ENCODE assay signal across 9 mouse cellular contexts in the genomic region with DNA sequence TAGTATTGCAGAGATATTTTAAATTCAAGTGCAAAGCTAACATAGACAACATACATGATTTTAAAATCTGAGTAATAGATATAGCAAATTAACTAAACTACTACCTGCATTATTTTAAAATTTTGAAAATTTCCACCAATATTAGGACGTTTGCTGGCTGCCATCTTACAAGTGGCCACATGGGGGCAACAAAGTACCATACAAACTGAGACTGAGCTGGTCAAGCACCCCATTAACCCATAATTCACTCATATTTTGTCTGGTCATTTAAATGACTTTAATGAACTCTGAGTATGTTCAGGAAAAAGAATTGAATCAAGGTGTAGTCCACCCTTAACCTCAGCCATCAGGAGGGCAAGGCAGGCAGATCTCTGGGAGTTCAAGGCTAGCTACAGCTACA. TPM values are rescaled to one million over a fixed set of nuclear protein-coding genes. Genes with fewer than 3 reads are reported as not detected.
DNase-seq lines count a peak whose midpoint lies in the region; ATAC-seq and TF ChIP-seq lines count a peak whose summit lies in the region.
"Had no signal": no experiment of that assay in that cellular context is flagged by ENCODE, and none has a peak within 500 bp of the region (broad histone marks: within the 10 kb centered on the region; RNA-seq: fewer than 3 reads in every experiment).

No protein-coding gene starts in this region.

- no peak for ATAC-seq in lung, embryonic 14.5 days (ENCODE audit: insufficient read depth)

- no peaks in the 10 kb centered on the region for H3K36me3 ChIP-seq in heart, embryonic 10.5 days
- no peaks in the 10 kb centered on the region for H3K36me3 ChIP-seq in lung, embryonic 14.5 days (ENCODE audit: insufficient read depth)
- H3K36me3 ChIP-seq: neural tube, embryonic 13.5 days had no signal

- H3K4me1 ChIP-seq in heart, embryonic 10.5 days: no peaks in the 10 kb centered on the region
- peaks cover 8% of the 10 kb centered on the region; the same call in 1 of the 2 replicates for H3K4me1 ChIP-seq in lung, embryonic 14.5 days (ENCODE audit: insufficient read depth)

- H3K27me3 ChIP-seq in heart, embryonic 10.5 days (ENCODE audit: insufficient read depth, poor library complexity, severe bottlenecking): peaks cover 10% of the 10 kb centered on the region; the same call in 1 of the 2 replicates
- H3K27me3 ChIP-seq in lung, embryonic 14.5 days (ENCODE audit: insufficient read depth, low read length): no peaks in the 10 kb centered on the region

- no peaks in the 10 kb centered on the region for H3K9me3 ChIP-seq in heart, embryonic 10.5 days
- no peaks in the 10 kb centered on the region for H3K9me3 ChIP-seq in lung, embryonic 14.5 days (ENCODE audit: low read depth, low read length)
- H3K9me3 ChIP-seq: neural tube, embryonic 13.5 days had no signal

- WGBS in heart, embryonic 10.5 days: 0% methylated on average over 1 of the region's 1 CpGs
- WGBS in lung, embryonic 14.5 days: 0% methylated on average over 1 of the region's 1 CpGs

- no peak overlapping the region for H3K4me2 ChIP-seq in lung, embryonic 14.5 days
- H3K4me2 ChIP-seq: neural tube, embryonic 13.5 days had no signal

- H3K9ac ChIP-seq in lung, embryonic 14.5 days: no peak overlapping the region
- H3K9ac ChIP-seq: neural tube, embryonic 13.5 days had no signal

- H3K4me3 ChIP-seq in heart, embryonic 10.5 days: no peak overlapping the region
- no peak overlapping the region for H3K4me3 ChIP-seq in lung, embryonic 14.5 days (ENCODE audit: low read depth, low read length)
- H3K4me3 ChIP-seq: neural tube, embryonic 13.5 days had no signal

- TF ChIP-seq CTCF in lung, embryonic 14.5 days (IDR thresholded peaks at IDR 0.05; ENCODE audit: low read depth): peak; percentile 86

- H3K27ac ChIP-seq in heart, embryonic 10.5 days: no peak overlapping the region
- no peak overlapping the region for H3K27ac ChIP-seq in lung, embryonic 14.5 days (ENCODE audit: low read depth)
- H3K27ac ChIP-seq: neural tube, embryonic 13.5 days had no signal

- DNase-seq in heart, adult 8-10 months (ENCODE audit: low spot score): peak; percentile 51
- no peak for DNase-seq in heart, embryonic 10.5 days (ENCODE audit: low spot score)
- peak; percentile 59 for DNase-seq in urinary bladder, postnatal 25 days (ENCODE audit: low spot score)
- DNase-seq in urinary bladder, postnatal 4 days (ENCODE audit: low spot score in 2 of 2): no peak
- DNase-seq in cerebellum, postnatal 10 days: peak; percentile 80 to 87
- peak; percentile 74 for DNase-seq in heart, postnatal 4 days
- peak; percentile 83 for DNase-seq in lung, embryonic 14.5 days
- peak; percentile 18 for DNase-seq in thymus, postnatal 0 days (ENCODE audit: low spot score)

RNA-seq across cellular contexts. Expression of a gene that starts 3.9 kb away (rescaled TPM):
- total RNA-seq in heart, adult 8-10 months (2022): 1 to 10 TPM; 1.6 to 2.4 (median 1.8) TPM
- 32.9 and 39.5 TPM in 2 replicates for polyA plus RNA-seq in heart, embryonic 10.5 days (2016; fragmentation: Nextera tagmentation; extraction: Ambion mirVana)
- total RNA-seq in heart, postnatal 4 days (2021): 10 to 100 TPM; 12.7 to 12.8 TPM
- 49.8 and 55.5 TPM in 2 replicates for polyA plus RNA-seq in lung, embryonic 14.5 days (2014; fragmentation: Nextera tagmentation; extraction: Ambion mirVana)
- 35.7 and 41.3 TPM in 2 replicates for polyA plus RNA-seq in thymus, postnatal 0 days (2015; fragmentation: Nextera tagmentation; extraction: Ambion mirVana)

Comparison
In these comparisons a context has a peak if more than half of its experiments do, and no peak if none do; other contexts are left out.
1. DNase-seq: peak in heart, adult 8-10 months (single experiment), urinary bladder, postnatal 25 days (single experiment), cerebellum, postnatal 10 days (2 of 2), heart, postnatal 4 days (single experiment), lung, embryonic 14.5 days (single experiment) and thymus, postnatal 0 days (single experiment); none in heart, embryonic 10.5 days (single experiment) and urinary bladder, postnatal 4 days (0 of 2).